ENCODE assay signal across 13 mouse cellular contexts in the genomic region with DNA sequence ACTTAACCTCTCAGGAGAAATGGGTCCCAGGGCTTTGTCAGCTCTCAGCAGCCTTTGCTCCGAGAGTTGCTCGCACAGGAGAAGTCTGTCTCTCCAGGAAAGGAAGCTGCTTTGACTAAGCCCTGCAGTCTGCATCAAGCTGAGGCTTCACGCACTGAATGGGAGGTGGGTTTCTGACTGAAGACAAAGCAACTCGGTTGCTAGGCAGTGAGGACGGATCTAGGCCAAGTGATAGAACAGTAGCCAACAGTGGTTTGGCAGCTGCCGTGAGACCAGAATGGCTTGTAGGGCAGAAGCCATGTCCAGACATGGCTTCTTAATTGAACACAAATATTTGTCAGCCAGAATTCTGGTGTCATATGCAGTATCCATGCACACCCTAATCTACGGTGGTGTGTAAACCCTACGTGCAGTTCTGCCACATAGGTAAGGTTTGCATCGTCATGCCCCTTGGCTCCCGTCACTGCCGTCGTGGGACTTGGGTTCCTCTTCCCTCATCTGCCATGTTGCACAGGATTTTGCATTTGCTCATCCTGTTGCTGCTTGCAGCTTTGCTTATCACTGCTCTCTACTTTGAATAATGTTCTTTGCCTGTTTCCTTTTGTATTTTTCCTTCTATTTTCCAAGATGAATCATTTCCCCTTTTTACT.
DNase-seq lines count a peak whose midpoint lies in the region; ATAC-seq lines count a peak whose summit lies in the region.
"Had no signal": no experiment of that assay in that cellular context is flagged by ENCODE, and none has a peak within 500 bp of the region (broad histone marks: within the 10 kb centered on the region; RNA-seq: fewer than 3 reads in every experiment).

No protein-coding gene starts in this region.

- no peak for DNase-seq in heart, adult 9 months (ENCODE audit: low spot score in 2 of 2)
- DNase-seq in right cerebral cortex, postnatal 4 days = peak; percentile 22
- no peak for DNase-seq in right cerebral cortex, postnatal 14 days
- DNase-seq in retina, postnatal 1 day = peak; percentile 71
- no peak for DNase-seq in spleen, adult 12 weeks (ENCODE audit: low spot score)
- no peak for DNase-seq in embryo, embryonic 10 days (ENCODE audit: low spot score)
- DNase-seq: adrenal gland, postnatal 36 days; cerebellum, adult 8-10 months; kidney, postnatal 36 days had no signal

- peaks cover 18% of the 10 kb centered on the region for H3K4me1 ChIP-seq in heart, embryonic 16.5 days (ENCODE audit: control insufficient read depth, insufficient read depth, low read length)

- no peaks in the 10 kb centered on the region for H3K9me3 ChIP-seq in heart, embryonic 16.5 days (replicated peaks; ENCODE audit: control insufficient read depth, low read length)
- H3K9me3 ChIP-seq: intestine, embryonic 15.5 days; limb, embryonic 10.5 days had no signal

- peak overlapping the region; percentile 47 for H3K27ac ChIP-seq in heart, embryonic 16.5 days (ENCODE audit: low read length)
- H3K27ac ChIP-seq: intestine, embryonic 15.5 days; limb, embryonic 10.5 days had no signal

- no peak overlapping the region for H3K4me3 ChIP-seq in heart, embryonic 16.5 days (ENCODE audit: low read length)
- H3K4me3 ChIP-seq: intestine, embryonic 15.5 days; limb, embryonic 10.5 days had no signal

- peaks cover 5% of the 10 kb centered on the region; the same call in 1 of the 2 replicates for H3K36me3 ChIP-seq in heart, embryonic 16.5 days (ENCODE audit: control insufficient read depth, insufficient read depth)
- H3K36me3 ChIP-seq: intestine, embryonic 15.5 days; limb, embryonic 10.5 days had no signal

- 83% methylated on average over 12 of the region's 12 CpGs for WGBS in heart, embryonic 16.5 days

- H3K9ac ChIP-seq in heart, embryonic 16.5 days (ENCODE audit: low read length) = no peak overlapping the region
- H3K9ac ChIP-seq: intestine, embryonic 15.5 days had no signal

- H3K4me2 ChIP-seq in heart, embryonic 16.5 days (ENCODE audit: low read depth, low read length) = no peak overlapping the region
- H3K4me2 ChIP-seq: intestine, embryonic 15.5 days had no signal

- no peaks in the 10 kb centered on the region for H3K27me3 ChIP-seq in heart, embryonic 16.5 days (ENCODE audit: control insufficient read depth, insufficient read depth, low read length)
- H3K27me3 ChIP-seq: intestine, embryonic 15.5 days had no signal

- ATAC-seq in heart, embryonic 16.5 days (replicated peaks; ENCODE audit: extremely low read depth, insufficient read depth, low FRiP score) = no peak
- ATAC-seq in megakaryocyte progenitor cell, adult 5-6 weeks (replicated peaks; ENCODE audit: poor library complexity) = peak; percentile 51
- ATAC-seq: intestine, embryonic 15.5 days had no signal

Comparison
In these comparisons a context has a peak if more than half of its experiments do, and no peak if none do; other contexts are left out.
1. DNase-seq: peak in right cerebral cortex, postnatal 4 days (single experiment) and retina, postnatal 1 day (single experiment); none in heart, adult 9 months (0 of 2), right cerebral cortex, postnatal 14 days (single experiment), spleen, adult 12 weeks (single experiment) and embryo, embryonic 10 days (single experiment).